Mouse (Mus musculus): ENCODE results near the gene Fcor. TPM values are rescaled to one million over a fixed set of nuclear protein-coding genes. Genes with fewer than 3 reads are reported as not detected.

Fcor gene
- polyA plus RNA-seq, 1 experiment, result 17.6 TPM

- DNase-seq (ENCODE audit: extremely low spot score in 1 of 2, low spot score in 1 of 2), result no peak
Observed at GRCm38 (mm10) chr8:3625445-3625844, 46.7 kb downstream of the Fcor start, which contains the start of gene Pcp2. TSS of gene Pcp2 (minus strand) at chr8:3625545.

DNA sequence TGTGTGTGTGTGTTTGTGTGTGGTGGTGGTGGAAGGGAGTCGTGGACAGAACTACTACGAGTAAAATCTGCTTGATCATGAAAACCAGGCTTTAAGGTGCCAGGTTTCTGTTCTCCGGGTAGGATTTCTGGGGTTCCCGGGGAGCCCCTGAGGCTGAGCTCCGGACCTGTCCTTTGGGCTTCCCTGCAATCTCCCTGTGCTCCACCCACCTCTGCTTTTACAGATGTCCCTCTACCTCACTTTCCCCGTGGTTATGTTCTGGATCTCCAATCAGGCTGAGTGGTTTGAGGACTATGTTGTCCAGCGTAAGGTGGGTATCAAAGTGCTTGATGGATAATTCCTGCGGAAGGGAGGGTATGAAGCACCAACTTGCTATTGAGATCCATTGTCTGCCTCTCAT, 50.0 kb downstream of the Fcor start:
- DNase-seq (ENCODE audit: extremely low spot score in 1 of 2, low spot score in 1 of 2), result no peak

DNA sequence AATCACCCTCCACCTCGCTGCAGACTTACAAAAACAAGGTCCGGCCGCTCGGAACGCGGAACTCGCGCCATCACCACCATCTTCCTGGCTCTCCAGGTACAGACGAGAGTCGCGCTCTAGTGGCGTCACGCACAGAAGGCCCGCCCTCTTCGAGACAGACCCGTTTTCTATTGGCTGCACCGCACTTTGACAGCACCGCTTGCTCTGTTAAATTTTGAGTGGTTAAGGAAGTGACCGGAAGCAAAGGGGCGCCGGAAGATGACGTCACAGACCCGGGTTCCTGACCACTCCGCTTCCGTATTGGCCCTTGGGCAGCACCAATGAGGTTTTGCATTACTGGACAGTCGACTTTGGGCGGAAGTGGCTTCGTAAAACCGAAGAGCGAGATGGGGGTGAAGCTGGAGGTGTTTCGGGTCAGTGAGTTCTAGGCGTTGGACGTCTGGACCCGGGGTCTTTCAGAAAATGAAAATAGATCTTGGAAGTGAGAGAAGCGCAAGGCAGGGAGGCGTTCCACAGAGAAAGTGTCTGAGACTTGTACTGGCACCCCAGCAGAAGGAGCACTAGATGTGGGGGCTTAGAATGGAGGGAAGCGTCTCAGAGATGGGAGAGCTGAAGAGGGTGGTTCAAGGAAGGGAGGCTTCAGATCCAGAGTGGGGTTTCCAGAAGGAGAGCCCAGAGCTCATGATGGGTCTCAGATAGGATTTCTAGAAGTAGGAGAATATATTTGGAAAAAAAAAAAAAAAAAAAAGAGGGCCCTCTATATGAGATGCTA, 50.8 kb downstream of the Fcor start, which contains the start of the genes Xab2 and Pet100:
Gene Xab2, minus strand, starts transcription at position 118 of the 772 bp plus-strand sequence.
Gene Pet100, plus strand, starts transcription at position 350 of the 772 bp plus-strand sequence.
- peak; percentile 99 to 100 for DNase-seq (ENCODE audit: extremely low spot score in 1 of 2, low spot score in 1 of 2)

Other genes with a start within 250 kb of the Fcor start
- gene Pex11g, start 204.7 kb downstream of the Fcor start, polyA plus RNA-seq (2012; rRNA removed), result 1.6 and 2.0 TPM in 2 replicates
- gene Tex45, start 201.5 kb downstream of the Fcor start, polyA plus RNA-seq (2012; rRNA removed), result 0.19 and 0.28 TPM in 2 replicates
- 48.5 and 50.2 TPM in 2 replicates for gene Zfp358, start 179.2 kb downstream of the Fcor start, polyA plus RNA-seq (2012; rRNA removed)
- gene Mcoln1, start 171.9 kb downstream of the Fcor start, polyA plus RNA-seq (2012; rRNA removed), result 215 and 230 TPM in 2 replicates
- 65.5 and 79.6 TPM in 2 replicates for gene Pnpla6, start 157.0 kb downstream of the Fcor start, polyA plus RNA-seq (2012; rRNA removed)
- 0.56 TPM in 1 of 2 replicates, not detected in the other for gene C330021F23Rik, start 104.4 kb downstream of the Fcor start, polyA plus RNA-seq (2012; rRNA removed)
- 31.7 and 32.7 TPM in 2 replicates for gene Camsap3, start 85.1 kb downstream of the Fcor start, polyA plus RNA-seq (2012; rRNA removed)
- 56.1 and 56.4 TPM in 2 replicates for gene Xab2, start 51.0 kb downstream of the Fcor start, polyA plus RNA-seq (2012; rRNA removed)
- 66.2 and 68.9 TPM in 2 replicates for gene Pet100, start 50.8 kb downstream of the Fcor start, polyA plus RNA-seq (2012; rRNA removed)
- 1.5 and 2.2 TPM in 2 replicates for gene Pcp2, start 46.8 kb downstream of the Fcor start, polyA plus RNA-seq (2012; rRNA removed)
- 292 and 302 TPM in 2 replicates for gene Stxbp2, start 41.4 kb downstream of the Fcor start, polyA plus RNA-seq (2012; rRNA removed)
- gene Retn, start 16.6 kb downstream of the Fcor start, polyA plus RNA-seq (2012; rRNA removed), result 3.1 and 3.7 TPM in 2 replicates
- 0.23 and 0.24 TPM in 2 replicates for gene Mcemp1, start 6.6 kb downstream of the Fcor start, polyA plus RNA-seq (2012; rRNA removed)
- gene Trappc5, start 3.9 kb upstream of the Fcor start, polyA plus RNA-seq (2012; rRNA removed), result 36.2 and 37.3 TPM in 2 replicates
- gene Fcer2a, start 21.8 kb upstream of the Fcor start, polyA plus RNA-seq (2012; rRNA removed), result 0.10 TPM in 1 of 2 replicates, not detected in the other
- gene Clec4g, start 48.3 kb upstream of the Fcor start, polyA plus RNA-seq (2012; rRNA removed), result 0.13 and 0.20 TPM in 2 replicates
- 0.54 TPM in 1 of 2 replicates, not detected in the other for gene Cd209a, start 76.6 kb upstream of the Fcor start, polyA plus RNA-seq (2012; rRNA removed)
- gene Cd209e, start 181.9 kb upstream of the Fcor start, polyA plus RNA-seq (2012; rRNA removed), result not detected in 2 replicates
- not detected in 2 replicates for gene Cd209d, start 206.2 kb upstream of the Fcor start, polyA plus RNA-seq (2012; rRNA removed)

All from frontal cortex, adult 2 months (tissue).